Mouse (Mus musculus) midbrain, embryonic 14.5 days (tissue): ENCODE measurements at regions not wholly inside any gene's neighbourhood (a gene's known extent, or its start where the extent isn't known, plus 50 kb on each side); places are given as distances from the start of the nearest gene placed in this dataset.

Source experiments
- ATAC-seq: fragments of 200-750 bp; cut with Nextera tagmentation; 2 replicates; pipeline ENCODE4 v1.8.0; 2017; ENCODE audit warnings: moderate number of reproducible peaks, moderate library complexity; ENCODE audit not compliant: low FRiP score, low TSS enrichment
- DNase-seq: peaks from one replicate; pipeline ENCODE4 v3.0.0-alpha.2; 2015
- H3K27ac ChIP-seq: fragments of 300-500 bp; sonication (generic); replicated peaks from 2 replicates; pipeline ENCODE4 v1.5.1; 2014; ENCODE audit warnings: mild to moderate bottlenecking, low read depth, low read length, moderate library complexity
- H3K27me3 ChIP-seq: fragments of 300-500 bp; sonication (generic); 2 replicates; pipeline ENCODE4 v1.6.1; 2014; ENCODE audit warnings: low read length, control low read depth, mixed read lengths; ENCODE audit not compliant: control insufficient read depth, insufficient read depth
- H3K36me3 ChIP-seq: fragments of 300-500 bp; sonication (generic); 2 replicates; pipeline ENCODE4 v1.6.1; 2014; ENCODE audit warnings: low read length, control low read depth; ENCODE audit not compliant: control insufficient read depth, insufficient read depth
- H3K4me1 ChIP-seq: fragments of 300-500 bp; sonication (generic); 2 replicates; pipeline ENCODE4 v1.6.1; 2014; ENCODE audit warnings: mild to moderate bottlenecking, antibody characterized with exemption, low read length, control low read depth; ENCODE audit not compliant: control insufficient read depth, insufficient read depth
- H3K4me2 ChIP-seq: fragments of 300-500 bp; sonication (generic); 2 replicates; pipeline ENCODE4 v1.6.1; 2014; ENCODE audit warnings: mild to moderate bottlenecking, low read length, moderate library complexity
- H3K4me3 ChIP-seq: fragments of 300-500 bp; sonication (generic); replicated peaks from 2 replicates; pipeline ENCODE4 v1.5.1; 2014; ENCODE audit warnings: low read depth, low read length
- H3K9ac ChIP-seq: fragments of 300-500 bp; sonication (generic); replicated peaks from 2 replicates; pipeline ENCODE4 v1.6.1; 2014; ENCODE audit warnings: mild to moderate bottlenecking, low read length, moderate library complexity
- H3K9me3 ChIP-seq: fragments of 300-500 bp; sonication (generic); 2 replicates; pipeline ENCODE4 v1.6.1; 2016; ENCODE audit warnings: low read length, control low read depth, mixed read lengths; ENCODE audit not compliant: control insufficient read depth
- WGBS: fragments of 180-500 bp; shearing (Covaris S2); extraction: QIAGEN DNeasy Blood & Tissue Kit; methylation state at CpG from one replicate; pipeline ENCODE4 v1.1.7; 2014; 5-methylcytosine and 5-hydroxymethylcytosine counted together

DNA sequence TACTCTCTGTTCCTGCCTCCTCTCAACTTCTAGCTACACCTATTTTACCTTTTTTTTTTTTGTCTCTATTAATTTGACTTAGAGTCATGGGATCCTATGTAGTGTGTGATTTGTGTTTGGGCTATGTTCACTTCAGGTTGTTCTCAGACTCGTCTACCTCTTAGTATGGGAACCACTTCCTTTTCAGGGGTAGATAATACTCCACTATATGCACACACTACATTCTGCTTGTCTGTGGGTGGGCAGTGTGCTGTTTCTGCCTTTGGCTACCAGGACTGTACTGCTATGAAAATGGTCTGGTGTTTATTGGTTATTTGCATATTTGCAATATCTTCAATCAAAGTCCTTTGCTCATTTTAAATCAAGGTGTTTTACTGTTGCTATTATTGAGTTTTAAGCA lies 71.6 kb upstream of the Cpm start:
- no peaks in the 10 kb centered on the region for H3K4me1 ChIP-seq
- H3K9ac ChIP-seq: no peak overlapping the region
- ATAC-seq (no peak), DNase-seq (no peak)
- WGBS: 91% methylated on average over 1 of the region's 1 CpGs
- no peaks in the 10 kb centered on the region for H3K9me3 ChIP-seq
- no peaks in the 10 kb centered on the region for H3K36me3 ChIP-seq
- no peak overlapping the region for H3K4me2 ChIP-seq
- no peaks in the 10 kb centered on the region for H3K27me3 ChIP-seq
- H3K4me3 ChIP-seq: no peak overlapping the region
- H3K27ac ChIP-seq: no peak overlapping the region

DNA sequence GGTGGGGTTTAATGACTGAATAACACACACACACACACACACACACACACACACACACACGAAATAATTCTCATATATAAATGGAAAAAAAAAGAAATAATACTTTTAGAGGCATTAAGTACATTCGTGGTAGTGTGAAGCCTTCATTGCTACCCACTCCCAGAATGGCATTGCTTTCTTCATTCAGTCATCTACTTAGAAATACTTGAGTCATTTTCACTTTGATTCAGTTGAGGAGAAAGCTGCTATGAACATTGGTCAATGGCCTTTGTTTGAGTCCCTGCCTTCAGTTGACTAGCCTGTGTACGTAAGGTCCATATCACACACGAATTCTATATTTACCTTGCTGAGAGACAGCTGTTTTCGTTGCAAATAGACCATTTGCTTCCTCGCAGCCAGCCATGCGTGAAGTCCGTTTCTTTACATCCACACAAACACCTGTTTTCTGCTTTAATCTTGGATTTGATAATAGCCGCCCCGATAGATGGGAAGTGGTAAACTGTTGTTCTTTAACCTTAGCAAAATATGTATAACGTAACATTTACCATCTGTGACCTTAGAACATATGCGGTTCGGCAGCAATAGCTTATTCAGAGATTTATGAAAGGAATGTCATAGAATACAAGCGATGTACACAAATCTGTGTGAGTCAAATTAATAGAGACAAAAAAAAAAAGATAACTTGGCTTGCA lies 72.3 kb upstream of the Cpm start:
- Histone ChIP-seq H3K9ac (no peak overlapping the region), H3K4me2 (no peak overlapping the region), H3K27me3 (no peaks in the 10 kb centered on the region), H3K9me3 (no peaks in the 10 kb centered on the region), H3K27ac (no peak overlapping the region), H3K36me3 (no peaks in the 10 kb centered on the region), H3K4me3 (no peak overlapping the region), H3K4me1 (no peaks in the 10 kb centered on the region)
- DNase-seq (no peak), ATAC-seq (no peak)
- 84% methylated on average over 14 of the region's 14 CpGs for WGBS

DNA sequence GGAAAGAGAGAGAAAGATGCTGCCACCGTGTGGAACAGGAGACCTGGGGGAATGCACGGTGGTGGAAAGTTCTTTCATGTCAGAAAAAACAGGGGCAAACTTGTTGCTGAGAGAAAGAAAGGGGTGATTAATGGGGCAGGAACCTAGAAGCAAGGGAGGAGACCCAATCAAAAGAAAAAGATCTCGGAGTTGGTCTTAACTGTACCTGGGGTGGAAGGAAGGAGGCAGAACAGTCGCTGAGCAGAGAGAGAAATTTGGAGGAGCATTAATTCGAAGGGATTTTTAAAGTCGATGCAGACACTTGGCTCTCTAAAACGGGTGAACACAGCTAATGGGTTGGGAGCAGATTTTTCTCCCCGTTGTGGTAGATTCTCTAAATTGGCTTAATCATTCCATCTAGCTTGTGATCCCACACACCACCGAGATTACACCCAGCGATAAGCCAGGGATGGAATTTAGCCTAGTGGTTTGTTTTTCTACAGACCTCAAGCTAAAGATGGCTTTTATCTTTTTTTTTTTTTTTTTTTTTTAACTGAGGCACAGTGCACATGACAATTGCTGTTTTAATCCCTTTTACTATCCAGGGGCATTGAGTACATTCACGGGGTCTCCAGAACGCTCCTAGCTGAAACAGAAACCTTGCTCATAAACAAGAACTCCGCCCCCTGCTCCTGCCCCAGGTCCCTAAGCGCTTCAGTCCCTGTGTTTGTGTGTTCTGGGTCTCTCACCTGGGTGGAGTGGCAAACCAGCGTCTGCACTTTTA lies 73.1 kb upstream of the Cpm start:
- Histone ChIP-seq H3K27me3 (no peaks in the 10 kb centered on the region), H3K4me1 (no peaks in the 10 kb centered on the region), H3K9me3 (no peaks in the 10 kb centered on the region), H3K4me3 (no peak overlapping the region), H3K27ac (no peak overlapping the region), H3K9ac (no peak overlapping the region), H3K36me3 (no peaks in the 10 kb centered on the region), H3K4me2 (no peak overlapping the region)
- no peak for DNase-seq
- no peak for ATAC-seq
- 39% methylated on average over 15 of the region's 15 CpGs for WGBS

DNA sequence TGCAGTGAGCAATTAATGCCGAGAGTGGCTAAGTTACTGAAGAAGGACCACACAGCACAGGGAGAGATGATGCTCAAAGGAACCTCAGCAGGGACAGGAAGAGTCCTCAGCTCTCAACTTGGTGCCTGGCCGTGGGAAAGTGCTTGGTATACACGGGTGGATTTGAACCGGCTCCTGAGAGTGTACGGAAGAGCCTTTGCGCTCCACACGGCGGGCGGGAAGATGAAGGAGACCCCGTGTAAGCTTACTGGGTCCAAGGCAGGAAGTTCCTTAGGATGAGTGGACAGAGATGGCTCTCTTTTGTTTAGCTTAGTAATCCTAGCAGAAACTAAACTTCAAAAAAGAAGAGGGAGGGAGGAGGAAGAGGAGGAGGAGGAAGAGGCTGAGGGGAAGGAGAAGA lies 73.8 kb upstream of the Cpm start:
- no peaks in the 10 kb centered on the region for H3K9me3 ChIP-seq
- no peak overlapping the region for H3K4me2 ChIP-seq
- H3K27ac ChIP-seq: no peak overlapping the region
- H3K9ac ChIP-seq: no peak overlapping the region
- no peaks in the 10 kb centered on the region for H3K27me3 ChIP-seq
- no peaks in the 10 kb centered on the region for H3K36me3 ChIP-seq
- no peak for DNase-seq
- 85% methylated on average over 10 of the region's 10 CpGs for WGBS
- no peak overlapping the region for H3K4me3 ChIP-seq
- no peaks in the 10 kb centered on the region for H3K4me1 ChIP-seq
- ATAC-seq: no peak

DNA sequence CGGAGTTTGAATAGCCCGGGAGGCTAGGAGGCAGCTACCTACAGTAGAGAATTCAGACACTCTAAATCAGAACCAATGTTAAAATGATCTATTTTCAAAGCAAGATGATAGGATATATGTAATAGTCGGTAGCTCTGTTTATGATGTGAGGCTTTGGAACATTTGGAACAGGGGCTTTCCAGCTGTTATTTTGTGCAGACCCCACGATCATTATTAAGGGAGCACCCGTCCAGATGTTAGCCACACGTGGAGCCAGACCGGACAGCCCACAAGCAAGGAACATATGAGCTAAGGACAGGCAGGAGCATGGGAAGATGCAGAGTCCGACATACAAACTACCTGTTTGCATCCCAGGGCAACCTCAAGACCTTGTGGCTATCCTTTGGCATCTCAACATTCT lies 74.3 kb upstream of the Cpm start:
- Histone ChIP-seq H3K4me3 (no peak overlapping the region), H3K4me2 (no peak overlapping the region), H3K27me3 (no peaks in the 10 kb centered on the region), H3K4me1 (no peaks in the 10 kb centered on the region), H3K9me3 (no peaks in the 10 kb centered on the region), H3K36me3 (no peaks in the 10 kb centered on the region), H3K27ac (no peak overlapping the region), H3K9ac (no peak overlapping the region)
- WGBS: 90% methylated on average over 8 of the region's 8 CpGs
- ATAC-seq: no peak
- no peak for DNase-seq

GRCm38 (mm10) chr10:117554533-117554932 lies 74.8 kb upstream of the Cpm start:
- Histone ChIP-seq H3K4me2 (no peak overlapping the region), H3K27ac (no peak overlapping the region), H3K9me3 (no peaks in the 10 kb centered on the region), H3K4me1 (no peaks in the 10 kb centered on the region), H3K4me3 (no peak overlapping the region), H3K27me3 (no peaks in the 10 kb centered on the region), H3K36me3 (no peaks in the 10 kb centered on the region), H3K9ac (no peak overlapping the region)
- no peak for DNase-seq
- 48% methylated on average over 6 of the region's 6 CpGs for WGBS
- no peak for ATAC-seq

- no peaks in the 10 kb centered on the region for H3K4me1 ChIP-seq
- no peak overlapping the region for H3K4me2 ChIP-seq
- H3K27ac ChIP-seq: no peak overlapping the region
- no peaks in the 10 kb centered on the region for H3K9me3 ChIP-seq
- DNase-seq (no peak), ATAC-seq (no peak)
- H3K4me3 ChIP-seq: no peak overlapping the region
- H3K27me3 ChIP-seq: no peaks in the 10 kb centered on the region
- WGBS: 91% methylated on average over 15 of the region's 15 CpGs
- no peak overlapping the region for H3K9ac ChIP-seq
- no peaks in the 10 kb centered on the region for H3K36me3 ChIP-seq
Observed at GRCm38 (mm10) chr10:117553211-117554186, 75.8 kb upstream of the Cpm start.

DNA sequence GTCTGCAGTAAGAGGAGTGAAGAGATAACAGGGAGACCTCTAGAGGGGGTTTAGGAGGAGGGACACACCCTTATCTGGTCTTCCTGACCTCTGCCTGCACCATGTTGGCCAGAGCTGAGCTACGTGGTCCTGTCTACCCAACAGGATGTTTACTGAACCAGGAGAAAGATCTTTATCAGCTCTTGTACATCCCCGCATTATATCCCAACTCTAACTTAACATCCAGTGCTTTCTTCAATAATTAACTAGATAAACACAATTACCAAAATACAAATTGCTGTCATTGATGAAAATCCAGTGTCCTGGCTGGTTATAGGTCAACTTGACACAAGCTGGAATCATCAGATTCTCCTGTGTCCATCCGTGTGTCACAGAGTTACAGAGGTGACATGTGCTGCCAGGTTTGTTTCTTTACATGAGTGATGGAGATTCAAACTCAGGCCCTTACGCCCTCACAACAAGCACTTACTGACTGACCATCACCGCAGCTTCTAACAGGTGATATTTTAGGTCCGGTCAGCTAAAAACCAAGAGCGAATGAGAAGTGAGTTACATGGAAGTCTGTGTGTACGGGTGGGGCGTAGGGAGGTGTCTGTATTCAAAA lies 77.1 kb upstream of the Cpm start:
- H3K36me3 ChIP-seq: no peaks in the 10 kb centered on the region
- no peak overlapping the region for H3K4me3 ChIP-seq
- ATAC-seq: no peak
- WGBS: 95% methylated on average over 9 of the region's 9 CpGs
- no peak for DNase-seq
- no peaks in the 10 kb centered on the region for H3K4me1 ChIP-seq
- no peak overlapping the region for H3K27ac ChIP-seq
- no peak overlapping the region for H3K4me2 ChIP-seq
- no peak overlapping the region for H3K9ac ChIP-seq
- H3K9me3 ChIP-seq: no peaks in the 10 kb centered on the region
- H3K27me3 ChIP-seq: no peaks in the 10 kb centered on the region
